Mouse (Mus musculus) megakaryocyte, embryonic 14.5 days (primary cell): ENCODE data around the gene Emc1.

ENCODE experiments used
- FLI1 ChIP-seq: IDR thresholded peaks from 2 replicates; pipeline ENCODE4 v1.6.1; 2012; ENCODE audit warnings: low read length, inconsistent platforms, mixed read lengths
- GATA1 ChIP-seq: IDR thresholded peaks from 3 replicates; pipeline ENCODE4 v1.6.1; 2012; ENCODE audit warnings: mixed read lengths, low read length, inconsistent platforms, borderline replicate concordance

GRCm38 (mm10) chr4:139352832-139353231, 445 bp downstream of the Emc1 start:
- no peak for TF ChIP-seq GATA1
- no peak for TF ChIP-seq FLI1
